Mouse (Mus musculus) A20 (cell line): Measurements from ENCODE around the gene Zfp956.

Experiments
- DNase-seq: peaks from one replicate; pipeline ENCODE4 v3.0.0-alpha.2; 2011; ENCODE audit warnings: low read depth, low spot score

The Zfp956 gene

DNA sequence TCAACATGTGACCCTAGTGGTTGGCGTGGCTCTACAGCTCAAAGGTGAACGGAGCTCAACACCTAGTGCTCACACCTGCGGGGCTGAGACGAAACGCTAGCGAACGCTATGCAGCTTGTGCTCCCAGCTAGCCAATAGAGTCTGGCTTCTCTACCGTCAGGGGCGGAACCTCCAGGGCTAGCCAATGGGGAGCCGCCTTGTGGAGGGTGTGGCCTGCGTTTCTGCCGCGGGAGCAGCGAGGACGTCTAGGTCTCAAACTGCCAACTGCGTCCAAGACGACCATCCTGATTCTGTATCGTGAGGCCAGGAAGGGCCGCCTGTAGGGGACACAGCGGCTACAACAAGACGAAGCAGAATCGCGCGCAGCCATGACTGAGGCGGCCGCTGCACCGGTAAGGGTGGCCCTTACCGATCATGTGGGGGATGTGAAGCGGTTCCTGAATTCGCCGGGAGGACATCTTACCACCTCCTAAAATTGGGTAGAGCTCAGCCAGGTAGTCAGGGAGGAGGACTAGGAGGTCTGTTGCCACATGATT, at the start of gene Zfp956:
Gene Zfp956 (plus strand): TSS at position 200 of the 536 bp plus-strand sequence.
- peak; percentile 96 for DNase-seq

DNA sequence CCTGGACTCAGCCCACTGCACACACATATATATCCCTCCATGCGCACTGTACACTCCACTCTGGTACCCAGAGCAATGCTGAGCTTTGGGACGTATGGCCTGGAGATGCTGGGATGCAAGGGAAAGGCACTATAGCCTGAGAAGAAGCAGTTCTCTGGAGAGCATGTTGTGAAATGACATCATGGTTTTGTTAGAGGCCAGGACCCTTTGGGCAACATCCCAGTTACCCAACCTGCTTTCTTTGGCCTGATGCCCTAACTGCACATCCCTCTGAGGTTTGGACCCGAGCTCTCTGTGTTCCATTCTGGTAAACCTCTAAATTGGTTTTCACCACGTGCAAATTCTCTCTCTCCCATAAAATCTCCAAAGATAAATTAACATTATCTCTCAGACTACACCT, 49.6 kb upstream of the Zfp956 start:
- DNase-seq, result no peak

DNA sequence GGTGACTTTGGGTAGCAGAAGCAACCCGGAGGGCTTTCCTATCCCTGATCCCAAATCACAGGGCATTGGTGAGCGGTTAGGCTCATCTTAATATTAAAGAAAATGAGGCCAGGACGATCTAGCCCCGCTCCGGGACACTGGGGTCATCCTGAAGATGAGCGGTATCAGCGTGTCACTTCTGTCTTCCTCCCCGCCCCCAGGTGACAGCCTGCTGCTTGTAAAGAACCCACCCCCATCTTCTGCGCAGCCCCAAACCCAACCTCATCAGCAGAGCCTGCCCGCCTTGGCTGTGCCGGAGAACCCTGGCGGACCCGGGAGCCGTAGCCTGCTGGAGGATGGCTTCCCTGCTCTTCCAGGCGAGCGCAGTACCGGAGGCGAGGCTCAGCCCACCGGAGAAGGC, 48.8 kb upstream of the Zfp956 start:
- DNase-seq, result no peak

- DNase-seq, result no peak
These were observed 48.1 kb upstream of the Zfp956 start for GRCm38 (mm10) chr6:47904917-47905695.

DNA sequence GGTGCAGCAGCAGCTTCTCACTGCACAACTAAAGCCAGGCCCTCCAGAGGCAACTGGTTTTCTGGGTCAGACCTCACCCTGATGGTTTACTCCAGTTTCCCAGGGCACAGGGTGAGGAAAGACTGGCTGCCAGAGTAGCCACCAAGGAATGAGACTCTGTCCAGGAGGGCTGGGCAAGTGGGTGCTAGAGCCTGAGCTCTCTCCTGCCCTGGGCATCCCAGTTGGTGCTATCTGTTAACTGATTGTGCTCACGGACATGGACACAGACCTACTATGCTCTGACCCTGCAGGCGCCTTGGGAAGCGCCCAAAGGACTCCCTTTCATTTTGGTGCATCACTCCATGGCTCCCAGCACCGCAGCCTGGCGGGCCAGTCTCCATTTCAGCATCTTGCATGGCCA, 46.9 kb upstream of the Zfp956 start:
- no peak for DNase-seq

GRCm38 (mm10) chr6:47909007-47909406, 44.2 kb upstream of the Zfp956 start:
- DNase-seq, result no peak

- peak; percentile 44 for DNase-seq
These were observed 41.5 kb upstream of the Zfp956 start for GRCm38 (mm10) chr6:47911650-47912049.

GRCm38 (mm10) chr6:47912991-47913390, 40.2 kb upstream of the Zfp956 start:
- no peak for DNase-seq

- no peak for DNase-seq
These were observed 36.1 kb upstream of the Zfp956 start for GRCm38 (mm10) chr6:47917051-47917450.

DNA sequence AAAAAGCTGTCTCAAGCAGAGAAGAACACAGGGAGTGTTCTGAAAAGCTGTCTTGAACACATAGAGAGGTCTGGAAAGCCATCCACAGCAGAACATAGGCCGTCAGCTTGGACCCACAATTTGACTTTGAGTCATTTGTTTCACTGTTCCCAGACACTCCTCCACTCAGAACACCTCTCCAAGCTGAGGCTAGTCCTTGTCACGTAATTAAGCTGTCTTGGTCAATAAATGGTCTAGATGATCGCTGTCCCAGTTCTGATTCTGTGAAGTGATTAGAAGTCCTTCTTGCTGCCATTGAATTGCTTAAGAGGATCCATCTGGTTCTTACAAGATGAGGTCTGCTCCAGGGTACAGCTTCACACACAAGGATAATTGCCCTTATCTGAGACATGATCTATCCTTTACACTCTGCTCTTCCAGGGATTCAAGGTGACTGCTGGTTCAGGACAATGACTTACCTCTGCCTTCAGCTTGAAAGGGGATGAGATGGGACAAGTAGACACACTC, 34.4 kb upstream of the Zfp956 start:
- DNase-seq, result no peak

DNA sequence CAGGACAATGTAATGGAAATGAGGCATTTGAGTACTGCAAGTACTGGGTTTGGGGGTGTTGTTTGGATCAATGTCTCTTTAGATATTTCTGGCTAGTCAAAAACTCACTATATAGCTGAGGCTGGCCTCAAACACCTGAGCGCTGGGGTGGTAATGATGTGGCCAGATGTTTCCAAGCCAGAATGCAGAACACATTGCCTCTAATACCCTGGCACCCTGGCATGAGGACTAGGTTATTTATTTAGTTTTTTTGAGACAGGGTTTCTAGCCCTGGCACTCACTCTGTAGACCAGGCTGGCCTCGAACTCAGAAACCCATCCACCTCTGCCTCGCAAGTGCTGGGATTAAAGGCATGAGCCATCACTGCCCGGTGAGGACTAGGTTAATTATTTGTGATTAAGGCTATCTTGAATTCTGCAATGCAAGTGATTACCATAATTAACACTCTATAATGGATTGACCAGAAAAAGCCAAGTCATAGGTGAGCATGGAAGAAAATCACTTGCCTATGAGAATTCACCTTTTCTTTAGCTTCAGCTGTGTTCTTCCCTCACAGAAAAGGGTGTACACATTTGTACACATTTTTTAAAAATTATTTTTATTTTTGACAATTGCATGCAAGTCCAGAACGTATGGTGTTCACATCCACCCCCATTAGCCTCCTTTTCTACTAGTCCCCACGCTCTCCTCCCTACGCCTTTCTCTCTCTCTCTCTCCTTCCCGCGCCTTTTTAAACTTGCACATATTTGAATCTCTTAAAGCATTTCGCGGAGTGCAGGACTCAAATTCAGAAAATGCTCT, 33.3 kb upstream of the Zfp956 start:
- no peak for DNase-seq

DNA sequence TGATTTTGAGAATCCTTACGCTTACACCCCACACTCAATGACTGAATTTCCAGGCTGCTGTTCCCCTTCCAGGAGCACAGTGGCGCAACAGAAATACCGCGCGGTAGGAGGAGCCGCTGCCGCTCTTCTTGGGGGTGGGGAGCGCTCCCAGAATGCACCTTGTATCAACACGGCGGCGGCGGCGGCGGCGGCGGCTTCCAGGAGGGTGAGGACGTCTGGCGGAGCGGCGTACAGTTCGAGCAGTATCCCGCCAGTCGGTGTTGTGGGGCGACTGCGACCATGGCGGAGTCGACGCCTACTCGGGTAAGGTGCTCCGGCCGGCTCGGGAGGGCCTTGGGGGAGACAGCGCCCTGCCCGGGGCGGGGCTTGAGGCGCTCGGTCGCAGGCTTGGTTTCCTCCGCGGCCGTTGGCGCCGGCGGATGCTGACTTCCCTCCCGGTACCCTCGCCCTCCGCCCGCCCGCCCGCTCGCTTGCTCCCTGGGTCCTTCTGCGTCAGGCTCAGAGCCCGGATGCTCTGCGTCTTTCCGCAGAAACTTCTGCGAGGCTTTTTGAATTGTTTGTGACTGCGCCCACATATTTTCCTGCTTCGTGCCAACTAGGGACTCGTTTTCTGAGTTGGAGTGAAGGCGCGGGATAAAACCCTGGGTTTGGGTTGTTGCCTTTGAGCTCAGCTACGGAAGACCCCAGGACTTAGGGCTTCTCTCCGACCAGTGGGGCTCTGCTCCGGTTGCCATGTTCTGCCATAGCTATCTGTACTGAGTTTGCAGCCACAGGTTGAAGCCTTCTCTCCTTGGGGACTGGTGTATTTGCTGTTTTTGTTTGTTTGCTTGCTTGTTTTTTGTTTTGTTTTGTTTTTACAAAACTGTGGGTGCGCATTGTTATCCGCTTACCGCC, 32.5 kb upstream of the Zfp956 start, which contains the start of gene Zfp212:
Gene Zfp212 (plus strand): TSS at position 30 of the 894 bp plus-strand sequence.
- DNase-seq, result peak; percentile 95

DNA sequence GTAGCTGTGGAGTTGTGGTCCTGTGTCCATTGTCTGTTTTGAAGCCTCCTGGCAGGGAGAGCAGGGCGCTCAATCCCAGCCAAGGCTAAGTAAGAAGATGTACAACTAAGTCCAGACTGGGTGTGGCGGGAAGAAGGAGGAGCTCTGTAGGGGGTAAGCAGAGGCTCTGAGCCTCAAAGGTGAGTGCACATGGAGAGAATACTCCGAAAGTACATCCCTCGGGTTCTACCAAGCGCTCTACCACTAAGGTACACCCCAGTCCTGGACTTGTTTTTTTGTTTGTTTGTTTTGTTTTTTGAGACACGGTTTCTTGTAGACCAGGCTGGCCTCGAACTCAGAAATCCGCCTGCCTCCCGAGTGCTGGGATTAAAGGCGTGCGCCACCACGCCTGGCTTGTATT, 10.7 kb upstream of the Zfp956 start:
- DNase-seq, result no peak

DNA sequence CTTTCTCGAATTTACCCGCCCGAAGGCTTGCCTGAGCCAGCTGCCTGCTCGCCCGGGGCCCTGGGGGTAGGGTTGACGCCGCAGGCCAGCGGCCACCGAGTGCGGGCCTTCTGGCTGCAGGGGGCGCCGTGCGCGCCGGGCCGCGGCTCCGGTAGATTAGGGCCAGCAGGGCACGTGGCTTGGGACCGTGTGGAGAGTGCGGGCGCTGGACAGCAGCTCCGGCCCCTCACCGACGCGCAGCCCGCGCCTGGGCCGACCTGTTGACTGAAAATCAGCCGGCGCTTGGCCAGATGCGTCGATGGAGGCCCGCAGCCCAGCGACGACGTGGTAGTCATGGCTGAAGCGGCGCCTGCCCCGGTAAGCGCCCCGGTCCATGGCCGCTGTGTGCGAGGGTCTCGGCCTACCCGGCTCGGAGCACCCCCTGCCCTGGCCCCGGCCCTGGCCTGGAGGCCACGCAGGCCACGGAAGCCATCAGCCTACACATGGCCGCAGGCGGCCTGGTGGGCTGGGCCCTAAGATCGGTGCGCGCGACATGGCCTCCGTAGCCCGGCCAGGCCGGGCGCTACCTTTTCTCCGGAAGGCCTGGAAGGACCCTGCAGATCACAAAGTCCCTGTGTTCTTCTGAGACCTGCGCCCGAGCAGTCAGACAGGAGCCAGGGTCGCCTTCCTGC, 10.0 kb upstream of the Zfp956 start:
- DNase-seq, result peak; percentile 82

GRCm38 (mm10) chr6:47943721-47944120, 9.5 kb upstream of the Zfp956 start:
- DNase-seq, result no peak

- DNase-seq, result no peak
These were observed 5.8 kb upstream of the Zfp956 start for GRCm38 (mm10) chr6:47947388-47947787.

DNA sequence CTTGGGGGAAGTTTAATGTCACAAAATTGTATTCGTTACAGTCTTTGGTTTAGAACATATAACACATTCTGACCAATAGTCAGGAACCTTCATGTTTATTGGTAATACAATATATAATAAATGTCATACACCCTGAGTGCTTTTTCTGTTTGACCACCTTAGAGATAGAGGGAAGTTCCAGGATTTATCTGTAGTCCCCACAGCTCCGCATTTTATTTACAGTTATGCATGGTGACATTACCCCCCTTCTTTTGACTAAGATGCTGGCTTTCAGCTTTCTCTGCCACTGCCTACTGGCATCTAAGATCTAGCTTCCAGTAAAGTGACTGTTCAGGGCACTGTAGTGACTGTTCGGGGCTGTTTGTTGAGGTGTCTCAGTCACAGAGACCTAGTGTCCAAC, 1.2 kb downstream of the Zfp956 start:
- no peak for DNase-seq

GRCm38 (mm10) chr6:47957816-47958215, 4.6 kb downstream of the Zfp956 start:
- DNase-seq, result no peak

GRCm38 (mm10) chr6:47960685-47961421, 7.7 kb downstream of the Zfp956 start:
- no peak for DNase-seq

DNA sequence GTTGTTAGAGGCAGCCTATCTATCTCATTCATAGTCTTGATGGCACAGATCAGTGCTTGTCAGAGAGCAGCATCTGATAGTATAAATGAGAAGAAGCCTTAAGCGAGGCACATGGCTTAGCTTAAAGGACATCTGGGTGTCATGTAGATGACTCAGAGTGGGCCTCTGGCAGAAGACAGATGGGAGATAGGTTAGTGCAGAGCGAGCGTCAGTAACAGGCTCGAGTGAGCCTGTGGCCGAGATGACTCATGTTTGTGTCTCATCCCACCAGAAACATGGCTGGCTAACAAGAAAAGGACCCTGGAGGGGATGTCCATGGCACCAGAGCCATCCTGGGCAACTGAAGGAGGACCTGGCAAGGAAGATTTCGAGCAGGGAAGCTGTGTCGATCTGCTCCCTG, 9.9 kb downstream of the Zfp956 start:
- DNase-seq, result no peak
